Mouse (Mus musculus): Measurements from ENCODE around the gene Ccdc24.

The Ccdc24 gene

DNA sequence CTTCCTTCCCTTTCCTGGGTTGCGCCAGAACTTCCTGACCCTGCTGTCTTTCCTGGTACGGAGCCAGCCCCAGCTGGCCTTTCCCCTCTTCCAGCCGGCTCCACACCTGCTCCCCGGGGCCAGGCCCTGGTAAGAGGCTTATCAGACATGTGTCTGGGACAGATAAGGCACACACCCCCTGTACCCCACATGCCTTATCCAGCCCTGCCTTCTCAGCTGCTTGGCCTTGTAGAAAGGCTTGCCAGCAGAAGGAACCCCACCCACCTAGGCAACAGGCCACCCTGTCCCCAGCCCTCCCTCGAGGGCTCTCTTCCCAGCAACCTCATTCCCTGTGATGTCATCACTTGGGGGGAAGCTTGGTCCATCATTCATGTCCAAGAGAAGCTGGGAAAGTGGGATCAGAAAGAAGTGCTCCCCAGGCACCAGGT, 42.2 kb downstream of the Ccdc24 start:
- no peak for DNase-seq (ENCODE audit: low spot score in 2 of 2)

DNA sequence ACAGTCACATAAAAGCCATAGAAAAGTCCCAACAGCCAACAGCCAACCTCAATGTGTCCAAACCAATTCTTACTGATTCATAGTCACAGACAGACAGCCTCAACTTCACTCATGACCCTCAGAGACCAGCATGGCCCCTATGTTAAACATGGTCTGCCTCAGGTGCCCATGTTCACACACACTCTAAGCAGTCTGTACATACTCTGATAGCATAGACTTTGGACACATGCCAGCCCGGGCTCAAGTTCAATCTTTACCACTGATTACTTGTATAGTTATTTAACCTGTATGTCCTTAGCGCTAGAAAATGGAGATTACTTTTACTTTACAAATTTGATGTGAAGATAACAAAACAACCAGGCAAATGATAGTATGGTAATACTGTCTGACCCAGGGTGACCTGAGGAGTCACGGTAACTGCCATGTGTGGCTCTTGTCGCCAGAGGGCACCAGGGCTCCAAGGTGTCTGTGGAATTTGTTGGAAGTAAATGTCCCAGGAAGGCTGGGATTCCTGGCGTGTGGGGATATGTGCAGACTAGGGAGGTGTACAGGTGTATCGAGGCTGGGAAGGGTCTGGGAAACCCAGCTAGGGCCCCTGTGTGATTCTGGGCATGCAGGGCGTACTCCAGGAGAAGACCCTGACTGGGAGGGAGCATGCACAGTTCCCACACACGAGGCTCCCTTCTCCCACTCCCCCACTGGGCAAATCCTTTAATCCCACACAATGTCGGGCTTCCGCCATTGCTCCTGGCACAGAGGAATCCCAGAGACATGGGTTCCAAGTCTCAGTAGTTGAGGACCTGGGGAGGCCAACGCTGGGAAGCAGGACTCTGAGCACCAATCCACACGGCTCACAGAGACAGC, 42.9 kb downstream of the Ccdc24 start:
- DNase-seq (ENCODE audit: low spot score in 2 of 2), result peak; percentile 49 to 50

- no peak for DNase-seq (ENCODE audit: low spot score in 2 of 2)
These were observed 43.7 kb downstream of the Ccdc24 start for GRCm38 (mm10) chr4:117828572-117829145.

GRCm38 (mm10) chr4:117818032-117818431, 54.3 kb downstream of the Ccdc24 start:
- no peak for DNase-seq (ENCODE audit: low spot score in 2 of 2)

- no peak for DNase-seq (ENCODE audit: low spot score in 2 of 2)
These were observed 55.6 kb downstream of the Ccdc24 start for GRCm38 (mm10) chr4:117816776-117817175.

Data from right cerebral cortex, adult 2 months (tissue).